Mouse (Mus musculus) brain, embryonic 14.5 days (tissue): Measurements from ENCODE around the gene Klhl21. TPM values are rescaled to one million over a fixed set of nuclear protein-coding genes. Genes with fewer than 3 reads are reported as not detected.
A peak's percentile ranks its signal among the peaks of the same experiment; 100 is the strongest.
"Not testable (repeated sequence)": the region's sequence is repeated elsewhere in the genome, so short reads cannot be mapped to it uniquely, and the experiment has no call there.

Experiments
- DNase-seq: peaks from one replicate; pipeline ENCODE4 v3.0.0-alpha.2; 2011; ENCODE audit warnings: low read depth
- CTCF ChIP-seq: fragments of 200-500 bp; IDR thresholded peaks from 2 replicates; pipeline ENCODE4 v1.5.1; 2012; ENCODE audit warnings: inconsistent platforms, mild to moderate bottlenecking, moderate library complexity, borderline replicate concordance; ENCODE audit not compliant: insufficient read depth, insufficient read length; ENCODE audit errors: extremely low read depth
- POLR2A ChIP-seq: fragments of 200-500 bp; IDR thresholded peaks from 2 replicates; pipeline ENCODE4 v1.6.1; 2012; ENCODE audit warnings: mild to moderate bottlenecking, inconsistent platforms, borderline replicate concordance; ENCODE audit not compliant: poor library complexity, insufficient read depth, insufficient read length, severe bottlenecking; ENCODE audit errors: extremely low read depth
- polyA plus RNA-seq: library from polyadenylated mRNA; depleted of rRNA; stranded (reverse); fragments of >200 nt; gene quantifications from 2 replicates; pipeline ENCODE4 v1.2.3, GENCODE M21; 2012; rRNA removed

Klhl21 gene
- polyA plus RNA-seq, 1 experiment: 5.0 TPM

- no peak for TF ChIP-seq POLR2A
- no peak for TF ChIP-seq CTCF
- DNase-seq: no peak
These were observed 24.3 kb downstream of the Klhl21 start for GRCm38 (mm10) chr4:152032922-152033321.

- not testable (repeated sequence) for DNase-seq
These were observed 27.9 kb downstream of the Klhl21 start for GRCm38 (mm10) chr4:152036464-152036863.

GRCm38 (mm10) chr4:152038225-152038984, 29.8 kb downstream of the Klhl21 start, which contains the start of gene Tas1r1:
Tas1r1 (minus strand) TSS chr4:152038568.
- no peak for TF ChIP-seq CTCF
- no peak for TF ChIP-seq POLR2A
- no peak for DNase-seq

GRCm38 (mm10) chr4:152038985-152039830, 30.6 kb downstream of the Klhl21 start, which contains the start of gene Nol9:
Nol9 (plus strand) TSS chr4:152039321.
- DNase-seq: peak; percentile 96
- TF ChIP-seq POLR2A (peak; percentile 60; the same call in 1 of the 2 replicates), CTCF (peak; percentile 99)

- no peak for DNase-seq
- TF ChIP-seq CTCF (no peak), POLR2A (no peak)
These were observed 31.3 kb downstream of the Klhl21 start for GRCm38 (mm10) chr4:152039831-152040310.

GRCm38 (mm10) chr4:152041924-152042641, 33.5 kb downstream of the Klhl21 start:
- DNase-seq: no peak
- no peak for TF ChIP-seq CTCF
- no peak for TF ChIP-seq POLR2A

GRCm38 (mm10) chr4:152043171-152043570, 34.6 kb downstream of the Klhl21 start:
- TF ChIP-seq POLR2A (no peak), CTCF (no peak)
- no peak for DNase-seq

GRCm38 (mm10) chr4:152044609-152045008, 36.0 kb downstream of the Klhl21 start:
- DNase-seq: no peak
- TF ChIP-seq CTCF (no peak), POLR2A (no peak)

GRCm38 (mm10) chr4:152062390-152063110, 53.9 kb downstream of the Klhl21 start:
- DNase-seq: no peak
- TF ChIP-seq POLR2A: no peak
- TF ChIP-seq CTCF: no peak

GRCm38 (mm10) chr4:152067280-152067679, 58.7 kb downstream of the Klhl21 start:
- no peak for TF ChIP-seq POLR2A
- no peak for TF ChIP-seq CTCF
- DNase-seq: no peak

Other genes with a start within 250 kb of the Klhl21 start
- 64.3 and 92.9 TPM in 2 replicates for gene Camta1, start 146.9 kb upstream of the Klhl21 start, polyA plus RNA-seq
- gene Dnajc11, start 75.1 kb upstream of the Klhl21 start, polyA plus RNA-seq: 84.0 and 84.3 TPM in 2 replicates
- 37.9 and 43.4 TPM in 2 replicates for gene Thap3, start 19.8 kb upstream of the Klhl21 start, polyA plus RNA-seq
- gene Phf13, start 12.5 kb upstream of the Klhl21 start, polyA plus RNA-seq: 18.4 and 19.6 TPM in 2 replicates
- 26.8 and 33.6 TPM in 2 replicates for gene Zbtb48, start 18.9 kb downstream of the Klhl21 start, polyA plus RNA-seq
- 0.37 and 0.58 TPM in 2 replicates for gene Tas1r1, start 29.8 kb downstream of the Klhl21 start, polyA plus RNA-seq
- gene Nol9, start 30.5 kb downstream of the Klhl21 start, polyA plus RNA-seq: 23.4 and 28.8 TPM in 2 replicates
- 14.0 and 18.6 TPM in 2 replicates for gene Plekhg5, start 63.7 kb downstream of the Klhl21 start, polyA plus RNA-seq
- gene Tnfrsf25, start 107.1 kb downstream of the Klhl21 start, polyA plus RNA-seq: 3.8 and 4.4 TPM in 2 replicates
- 0.38 and 0.48 TPM in 2 replicates for gene Espn, start 143.6 kb downstream of the Klhl21 start, polyA plus RNA-seq
- not detected in 2 replicates for gene Hes2, start 150.1 kb downstream of the Klhl21 start, polyA plus RNA-seq
- gene Acot7, start 169.3 kb downstream of the Klhl21 start, polyA plus RNA-seq: 178 and 244 TPM in 2 replicates